Mouse (Mus musculus): ENCODE data around the gene Vmn2r118. TPM values are rescaled to one million over a fixed set of nuclear protein-coding genes. Genes with fewer than 3 reads are reported as not detected.

Gene Vmn2r118
- total RNA-seq (2014; rRNA removed), result not detected in 2 replicates
- polyA plus RNA-seq (2015; fragmentation: Nextera tagmentation; extraction: Ambion mirVana), result not detected in 2 replicates

- H3K36me3 ChIP-seq (ENCODE audit: insufficient read depth, low read length), result no peaks in the 10 kb centered on the region
- no peaks in the 10 kb centered on the region for H3K27me3 ChIP-seq (ENCODE audit: insufficient read depth, low read length)
- DNase-seq (ENCODE audit: low spot score) (no peak), ATAC-seq (ENCODE audit: low FRiP score) (no peak)
- no peaks in the 10 kb centered on the region for H3K9me3 ChIP-seq (ENCODE audit: low read length)
- TF ChIP-seq CTCF (IDR thresholded peaks at IDR 0.05), result no peak
- H3K9ac ChIP-seq (replicated peaks; ENCODE audit: low read length, poor library complexity, severe bottlenecking), result no peak within 1 kb of the TSS
- H3K4me2 ChIP-seq (ENCODE audit: low read depth, low read length, poor library complexity, severe bottlenecking), result no peak within 1 kb of the TSS
- no peaks in the 10 kb centered on the region for H3K4me1 ChIP-seq (ENCODE audit: insufficient read depth, low read length)
- H3K27ac ChIP-seq (ENCODE audit: low read depth, low read length), result no peak within 1 kb of the TSS
- 89% methylated on average over 3 of the region's 3 CpGs for WGBS
- no peak within 1 kb of the TSS for H3K4me3 ChIP-seq (ENCODE audit: low read depth, low read length)
These were observed at the start of gene Vmn2r118 for GRCm38 (mm10) chr17:55625092-55625491. Vmn2r118 (minus strand) TSS chr17:55625192.

- TF ChIP-seq CTCF (IDR thresholded peaks at IDR 0.05), result no peak
- Histone ChIP-seq H3K9ac (replicated peaks; ENCODE audit: low read length, poor library complexity, severe bottlenecking) (no peak overlapping the region), H3K4me3 (ENCODE audit: low read depth, low read length) (no peak overlapping the region), H3K9me3 (ENCODE audit: low read length) (no peaks in the 10 kb centered on the region), H3K4me2 (ENCODE audit: low read depth, low read length, poor library complexity, severe bottlenecking) (no peak overlapping the region), H3K27me3 (ENCODE audit: insufficient read depth, low read length) (no peaks in the 10 kb centered on the region), H3K4me1 (ENCODE audit: insufficient read depth, low read length) (no peaks in the 10 kb centered on the region), H3K36me3 (ENCODE audit: insufficient read depth, low read length) (no peaks in the 10 kb centered on the region), H3K27ac (ENCODE audit: low read depth, low read length) (no peak overlapping the region)
- 84% methylated on average over 2 of the region's 2 CpGs for WGBS
- ATAC-seq (ENCODE audit: low FRiP score) (no peak), DNase-seq (ENCODE audit: low spot score) (no peak)
These were observed 36.1 kb upstream of the Vmn2r118 start for GRCm38 (mm10) chr17:55661099-55661498.

- no peak overlapping the region for H3K4me3 ChIP-seq (ENCODE audit: low read depth, low read length)
- TF ChIP-seq CTCF (IDR thresholded peaks at IDR 0.05), result no peak
- no peak overlapping the region for H3K4me2 ChIP-seq (ENCODE audit: low read depth, low read length, poor library complexity, severe bottlenecking)
- H3K9ac ChIP-seq (replicated peaks; ENCODE audit: low read length, poor library complexity, severe bottlenecking), result no peak overlapping the region
- no peaks in the 10 kb centered on the region for H3K9me3 ChIP-seq (ENCODE audit: low read length)
- DNase-seq (ENCODE audit: low spot score) (no peak), ATAC-seq (ENCODE audit: low FRiP score) (no peak)
- 81% methylated on average over 1 of the region's 1 CpGs for WGBS
- H3K4me1 ChIP-seq (ENCODE audit: insufficient read depth, low read length), result no peaks in the 10 kb centered on the region
- no peaks in the 10 kb centered on the region for H3K27me3 ChIP-seq (ENCODE audit: insufficient read depth, low read length)
- no peak overlapping the region for H3K27ac ChIP-seq (ENCODE audit: low read depth, low read length)
- H3K36me3 ChIP-seq (ENCODE audit: insufficient read depth, low read length), result no peaks in the 10 kb centered on the region
These were observed 34.2 kb downstream of the Vmn2r118 start for GRCm38 (mm10) chr17:55590838-55591237.

- H3K27me3 ChIP-seq (ENCODE audit: insufficient read depth, low read length), result no peaks in the 10 kb centered on the region
- H3K4me2 ChIP-seq (ENCODE audit: low read depth, low read length, poor library complexity, severe bottlenecking), result no peak overlapping the region
- no peak overlapping the region for H3K9ac ChIP-seq (replicated peaks; ENCODE audit: low read length, poor library complexity, severe bottlenecking)
- peak; percentile 1 for DNase-seq (ENCODE audit: low spot score)
- no peak for TF ChIP-seq CTCF (IDR thresholded peaks at IDR 0.05)
- H3K9me3 ChIP-seq (ENCODE audit: low read length), result no peaks in the 10 kb centered on the region
- H3K27ac ChIP-seq (ENCODE audit: low read depth, low read length), result no peak overlapping the region
- H3K4me1 ChIP-seq (ENCODE audit: insufficient read depth, low read length), result no peaks in the 10 kb centered on the region
- ATAC-seq (ENCODE audit: low FRiP score), result no peak
- WGBS, result 66% methylated on average over 2 of the region's 2 CpGs
- no peak overlapping the region for H3K4me3 ChIP-seq (ENCODE audit: low read depth, low read length)
- H3K36me3 ChIP-seq (ENCODE audit: insufficient read depth, low read length), result no peaks in the 10 kb centered on the region
These were observed 63.2 kb downstream of the Vmn2r118 start for GRCm38 (mm10) chr17:55561774-55562173.

GRCm38 (mm10) chr17:55548476-55548875 lies 76.5 kb downstream of the Vmn2r118 start:
- H3K4me3 ChIP-seq (ENCODE audit: low read depth, low read length), result no peak overlapping the region
- no peak for TF ChIP-seq CTCF (IDR thresholded peaks at IDR 0.05)
- 88% methylated on average over 1 of the region's 1 CpGs for WGBS

More at GRCm38 (mm10) chr17:55548476-55548875, 76.5 kb downstream of the Vmn2r118 start:
- ATAC-seq (ENCODE audit: low FRiP score) (no peak), DNase-seq (ENCODE audit: low spot score) (no peak)
- Histone ChIP-seq H3K4me2 (ENCODE audit: low read depth, low read length, poor library complexity, severe bottlenecking) (no peak overlapping the region), H3K9ac (replicated peaks; ENCODE audit: low read length, poor library complexity, severe bottlenecking) (no peak overlapping the region), H3K27me3 (ENCODE audit: insufficient read depth, low read length) (no peaks in the 10 kb centered on the region), H3K36me3 (ENCODE audit: insufficient read depth, low read length) (no peaks in the 10 kb centered on the region), H3K9me3 (ENCODE audit: low read length) (no peaks in the 10 kb centered on the region), H3K27ac (ENCODE audit: low read depth, low read length) (no peak overlapping the region), H3K4me1 (ENCODE audit: insufficient read depth, low read length) (no peaks in the 10 kb centered on the region)

Other genes with a start within 250 kb of the Vmn2r118 start
- gene St6gal2, start 179.8 kb downstream of the Vmn2r118 start, total RNA-seq (2014; rRNA removed), result 114 and 130 TPM in 2 replicates
- gene St6gal2, start 179.8 kb downstream of the Vmn2r118 start, polyA plus RNA-seq (2015; fragmentation: Nextera tagmentation; extraction: Ambion mirVana), result 38.8 and 45.9 TPM in 2 replicates
- 9.5 and 14.4 TPM in 2 replicates for gene Pot1b, start 87.4 kb upstream of the Vmn2r118 start, total RNA-seq (2014; rRNA removed)
- gene Pot1b, start 87.4 kb upstream of the Vmn2r118 start, polyA plus RNA-seq (2015; fragmentation: Nextera tagmentation; extraction: Ambion mirVana), result 1.4 and 1.5 TPM in 2 replicates
- 0.11 TPM in 1 of 2 replicates, not detected in the other for gene Adgre4, start 124.8 kb upstream of the Vmn2r118 start, total RNA-seq (2014; rRNA removed)
- 0.10 and 0.11 TPM in 2 replicates for gene Adgre4, start 124.8 kb upstream of the Vmn2r118 start, polyA plus RNA-seq (2015; fragmentation: Nextera tagmentation; extraction: Ambion mirVana)